Mouse (Mus musculus) limb, embryonic 13.5 days (tissue): Measurements from ENCODE around the gene Des. TPM values are rescaled to one million over a fixed set of nuclear protein-coding genes. Genes with fewer than 3 reads are reported as not detected.

Source experiments
- ATAC-seq: fragments of 200-750 bp; cut with Nextera tagmentation; 2 replicates; pipeline ENCODE4 v1.8.0; 2017; ENCODE audit warnings: low read depth, moderate number of reproducible peaks, moderate TSS enrichment; ENCODE audit not compliant: low FRiP score
- H3K27ac ChIP-seq: fragments of 300-500 bp; sonication (generic); 2 replicates; pipeline ENCODE4 v1.5.1; 2015; ENCODE audit warnings: inconsistent platforms, mild to moderate bottlenecking, moderate library complexity
- H3K27me3 ChIP-seq: fragments of 300-500 bp; sonication (generic); 2 replicates; pipeline ENCODE4 v1.6.1; 2015; ENCODE audit warnings: mild to moderate bottlenecking, inconsistent platforms
- H3K36me3 ChIP-seq: fragments of 300-500 bp; sonication (generic); 2 replicates; pipeline ENCODE4 v1.6.1; 2015; ENCODE audit warnings: inconsistent platforms, mild to moderate bottlenecking, moderate library complexity
- H3K4me1 ChIP-seq: fragments of 300-500 bp; sonication (generic); 2 replicates; pipeline ENCODE4 v1.6.1; 2015; ENCODE audit warnings: inconsistent platforms
- H3K4me2 ChIP-seq: fragments of 300-500 bp; sonication (generic); replicated peaks from 2 replicates; pipeline ENCODE4 v1.6.1; 2015; ENCODE audit warnings: inconsistent platforms, mild to moderate bottlenecking, moderate library complexity
- H3K4me3 ChIP-seq: fragments of 300-500 bp; sonication (generic); 2 replicates; pipeline ENCODE4 v1.5.1; 2015; ENCODE audit warnings: moderate library complexity, mild to moderate bottlenecking, inconsistent platforms
- H3K9ac ChIP-seq: fragments of 300-500 bp; sonication (generic); 2 replicates; pipeline ENCODE4 v1.6.1; 2015; ENCODE audit warnings: mild to moderate bottlenecking, inconsistent platforms
- H3K9me3 ChIP-seq: fragments of 300-500 bp; sonication (generic); 2 replicates; pipeline ENCODE4 v1.6.1; 2016; ENCODE audit warnings: inconsistent platforms
- WGBS: fragments of 180-500 bp; shearing (Covaris S2); methylation state at CpG from one replicate; pipeline ENCODE4 v1.1.7; 2015; 5-methylcytosine and 5-hydroxymethylcytosine counted together
- polyA plus RNA-seq: library from polyadenylated mRNA; unstranded; fragments of >200 nt; fragmentation: Nextera tagmentation; extraction: Ambion mirVana; gene quantifications from 2 replicates; pipeline ENCODE4 v1.2.1, GENCODE M21; 2015

Gene Des
- polyA plus RNA-seq, 1 experiment from 2014 or later, result 56.1 TPM

- no peak overlapping the region for H3K27ac ChIP-seq
- no peak overlapping the region for H3K4me3 ChIP-seq
- H3K9ac ChIP-seq, result no peak overlapping the region
- peaks cover 51% of the 10 kb centered on the region for H3K27me3 ChIP-seq
- 88% methylated on average over 4 of the region's 4 CpGs for WGBS
- H3K4me1 ChIP-seq, result peaks cover 20% of the 10 kb centered on the region
- H3K9me3 ChIP-seq, result no peaks in the 10 kb centered on the region
- no peaks in the 10 kb centered on the region for H3K36me3 ChIP-seq
- no peak for ATAC-seq
- no peak overlapping the region for H3K4me2 ChIP-seq
Measured at GRCm38 (mm10) chr1:75358009-75358408, 2.1 kb upstream of the Des start.

GRCm38 (mm10) chr1:75359346-75359745, 783 bp upstream of the Des start:
- Histone ChIP-seq H3K36me3 (no peaks in the 10 kb centered on the region), H3K4me3 (no peak overlapping the region), H3K9ac (no peak overlapping the region), H3K9me3 (no peaks in the 10 kb centered on the region), H3K4me1 (peaks cover 20% of the 10 kb centered on the region), H3K27ac (peak overlapping the region; percentile 15; the same call in 1 of the 2 replicates), H3K27me3 (peaks cover 52% of the 10 kb centered on the region), H3K4me2 (no peak overlapping the region)
- WGBS, result 60% methylated on average over 13 of the region's 13 CpGs
- ATAC-seq, result no peak

GRCm38 (mm10) chr1:75361123-75361522, 994 bp downstream of the Des start:
- ATAC-seq, result no peak
- peak overlapping the region; percentile 69 for H3K4me2 ChIP-seq
- peaks cover 52% of the 10 kb centered on the region for H3K27me3 ChIP-seq
- H3K36me3 ChIP-seq, result no peaks in the 10 kb centered on the region
- WGBS, result 56% methylated on average over 4 of the region's 4 CpGs
- peaks cover 20% of the 10 kb centered on the region for H3K4me1 ChIP-seq
- H3K9me3 ChIP-seq, result no peaks in the 10 kb centered on the region
- H3K4me3 ChIP-seq, result peak overlapping the region; percentile 42
- no peak overlapping the region for H3K27ac ChIP-seq
- no peak overlapping the region for H3K9ac ChIP-seq

GRCm38 (mm10) chr1:75361750-75362149, 1.6 kb downstream of the Des start:
- ATAC-seq, result no peak
- Histone ChIP-seq H3K4me1 (peaks cover 20% of the 10 kb centered on the region), H3K4me3 (no peak overlapping the region), H3K27ac (no peak overlapping the region), H3K27me3 (peaks cover 52% of the 10 kb centered on the region), H3K9me3 (no peaks in the 10 kb centered on the region), H3K36me3 (no peaks in the 10 kb centered on the region), H3K4me2 (no peak overlapping the region; the same call in 1 of the 2 replicates), H3K9ac (no peak overlapping the region)
- 38% methylated on average over 4 of the region's 4 CpGs for WGBS

GRCm38 (mm10) chr1:75363868-75364267, 3.7 kb downstream of the Des start:
- Histone ChIP-seq H3K4me2 (no peak overlapping the region), H3K4me1 (peaks cover 20% of the 10 kb centered on the region), H3K4me3 (no peak overlapping the region), H3K9me3 (no peaks in the 10 kb centered on the region), H3K9ac (no peak overlapping the region), H3K36me3 (no peaks in the 10 kb centered on the region), H3K27ac (no peak overlapping the region), H3K27me3 (peaks cover 42% of the 10 kb centered on the region)
- whole genome bisulfite sequencing, result 90% methylated on average over 3 of the region's 3 CpGs
- no peak for ATAC-seq

GRCm38 (mm10) chr1:75365510-75366137, 5.5 kb downstream of the Des start:
- H3K4me3 ChIP-seq, result no peak overlapping the region
- ATAC-seq, result no peak

GRCm38 (mm10) chr1:75369360-75369983, 9.3 kb downstream of the Des start:
- Histone ChIP-seq H3K4me2 (no peak overlapping the region), H3K4me3 (no peak overlapping the region), H3K4me1 (peaks cover 4% of the 10 kb centered on the region), H3K27ac (no peak overlapping the region), H3K9ac (no peak overlapping the region), H3K9me3 (no peaks in the 10 kb centered on the region), H3K36me3 (no peaks in the 10 kb centered on the region), H3K27me3 (peaks cover 17% of the 10 kb centered on the region; the same call in 1 of the 2 replicates)
- 48% methylated on average over 25 of the region's 25 CpGs for WGBS
- no peak for ATAC-seq

More at GRCm38 (mm10) chr1:75365510-75366137, 5.5 kb downstream of the Des start:
- Histone ChIP-seq H3K4me2 (no peak overlapping the region), H3K9me3 (no peaks in the 10 kb centered on the region), H3K27ac (no peak overlapping the region), H3K9ac (no peak overlapping the region), H3K4me1 (peaks cover 3% of the 10 kb centered on the region), H3K27me3 (peaks cover 36% of the 10 kb centered on the region), H3K36me3 (no peaks in the 10 kb centered on the region)
- 83% methylated on average over 14 of the region's 14 CpGs for WGBS

- Histone ChIP-seq H3K27me3 (peaks cover 21% of the 10 kb centered on the region; the same call in 1 of the 2 replicates), H3K9me3 (no peaks in the 10 kb centered on the region), H3K4me3 (no peak overlapping the region), H3K9ac (no peak overlapping the region), H3K27ac (no peak overlapping the region), H3K4me2 (no peak overlapping the region), H3K4me1 (peaks cover 11% of the 10 kb centered on the region), H3K36me3 (no peaks in the 10 kb centered on the region)
- ATAC-seq, result no peak
- WGBS, result 52% methylated on average over 13 of the region's 13 CpGs
Measured at GRCm38 (mm10) chr1:75369984-75370660, 10.0 kb downstream of the Des start.

GRCm38 (mm10) chr1:75371317-75372095, 11.4 kb downstream of the Des start:
- WGBS, result 53% methylated on average over 13 of the region's 13 CpGs
- Histone ChIP-seq H3K4me2 (no peak overlapping the region), H3K9me3 (no peaks in the 10 kb centered on the region), H3K4me1 (peaks cover 19% of the 10 kb centered on the region), H3K27me3 (peaks cover 31% of the 10 kb centered on the region; the same call in 1 of the 2 replicates), H3K27ac (no peak overlapping the region), H3K9ac (no peak overlapping the region), H3K36me3 (no peaks in the 10 kb centered on the region), H3K4me3 (no peak overlapping the region)
- ATAC-seq, result no peak

- Histone ChIP-seq H3K4me3 (no peak overlapping the region), H3K36me3 (no peaks in the 10 kb centered on the region), H3K4me1 (peaks cover 19% of the 10 kb centered on the region), H3K27ac (no peak overlapping the region), H3K9me3 (no peaks in the 10 kb centered on the region), H3K9ac (no peak overlapping the region), H3K4me2 (no peak overlapping the region), H3K27me3 (peaks cover 31% of the 10 kb centered on the region; the same call in 1 of the 2 replicates)
- WGBS, result 77% methylated on average over 3 of the region's 3 CpGs
- no peak for ATAC-seq
Measured at GRCm38 (mm10) chr1:75372450-75372849, 12.3 kb downstream of the Des start.

- Histone ChIP-seq H3K27me3 (peaks cover 38% of the 10 kb centered on the region; the same call in 1 of the 2 replicates), H3K36me3 (no peaks in the 10 kb centered on the region), H3K9ac (no peak overlapping the region), H3K9me3 (no peaks in the 10 kb centered on the region), H3K4me1 (peaks cover 19% of the 10 kb centered on the region), H3K4me3 (no peak overlapping the region), H3K4me2 (no peak overlapping the region), H3K27ac (no peak overlapping the region)
- 65% methylated on average over 3 of the region's 3 CpGs for WGBS
- no peak for ATAC-seq
Measured at GRCm38 (mm10) chr1:75373276-75373675, 13.1 kb downstream of the Des start.
